Mouse (Mus musculus): ENCODE data around the gene B3galt5.

Gene B3galt5

DNA sequence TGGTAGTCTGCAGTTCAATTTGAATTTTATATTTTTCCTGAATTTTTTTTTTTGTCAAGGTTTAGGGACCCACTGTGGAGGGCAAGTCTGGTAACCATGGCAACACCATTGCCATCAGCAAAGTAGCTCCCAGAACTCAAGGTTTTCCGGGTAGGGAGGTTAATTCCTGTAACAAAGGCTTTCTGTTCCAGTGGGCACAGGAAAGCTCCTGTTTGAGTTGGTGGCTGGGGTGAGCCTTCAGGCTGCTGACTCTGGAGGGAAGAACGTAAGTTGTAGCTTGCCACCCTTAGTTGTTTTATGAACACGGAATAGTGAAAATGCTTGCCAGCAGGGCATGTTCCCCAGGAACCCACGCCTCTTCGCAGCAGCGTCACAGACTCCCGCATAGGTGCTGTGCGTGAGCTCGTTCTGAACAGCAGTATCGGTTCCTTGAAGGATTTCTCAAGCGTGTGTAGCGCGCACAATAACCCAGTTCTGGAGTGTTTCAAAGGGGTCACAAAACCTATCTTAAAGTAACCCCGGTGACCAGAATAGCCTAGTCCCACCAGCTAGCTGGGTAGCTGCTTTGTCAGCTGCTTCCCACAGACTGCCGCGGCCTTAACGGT lies at the start of gene B3galt5:
Gene B3galt5 (plus strand): TSS at position 436 of the 605 bp plus-strand sequence.
- no peak for DNase-seq

DNA sequence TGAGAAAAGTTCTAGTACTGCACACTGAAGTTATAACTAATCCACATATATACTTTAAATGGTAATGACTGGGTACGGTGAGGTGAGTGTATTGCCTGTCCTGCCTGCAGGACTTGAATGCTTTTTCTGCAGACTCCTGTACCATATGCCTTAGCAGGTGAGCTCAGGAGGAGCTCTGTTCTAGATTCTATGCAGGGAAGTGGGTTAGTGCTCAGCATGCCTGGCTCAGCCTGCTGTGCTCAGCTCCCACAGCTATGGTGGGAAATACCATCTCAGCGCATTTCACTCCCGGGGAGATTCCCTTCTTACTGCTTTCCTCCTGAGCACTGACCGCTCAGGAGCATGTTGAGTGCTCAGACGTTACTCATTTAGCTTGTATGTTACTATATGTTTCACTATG lies 48.0 kb upstream of the B3galt5 start:
- DNase-seq = no peak

DNA sequence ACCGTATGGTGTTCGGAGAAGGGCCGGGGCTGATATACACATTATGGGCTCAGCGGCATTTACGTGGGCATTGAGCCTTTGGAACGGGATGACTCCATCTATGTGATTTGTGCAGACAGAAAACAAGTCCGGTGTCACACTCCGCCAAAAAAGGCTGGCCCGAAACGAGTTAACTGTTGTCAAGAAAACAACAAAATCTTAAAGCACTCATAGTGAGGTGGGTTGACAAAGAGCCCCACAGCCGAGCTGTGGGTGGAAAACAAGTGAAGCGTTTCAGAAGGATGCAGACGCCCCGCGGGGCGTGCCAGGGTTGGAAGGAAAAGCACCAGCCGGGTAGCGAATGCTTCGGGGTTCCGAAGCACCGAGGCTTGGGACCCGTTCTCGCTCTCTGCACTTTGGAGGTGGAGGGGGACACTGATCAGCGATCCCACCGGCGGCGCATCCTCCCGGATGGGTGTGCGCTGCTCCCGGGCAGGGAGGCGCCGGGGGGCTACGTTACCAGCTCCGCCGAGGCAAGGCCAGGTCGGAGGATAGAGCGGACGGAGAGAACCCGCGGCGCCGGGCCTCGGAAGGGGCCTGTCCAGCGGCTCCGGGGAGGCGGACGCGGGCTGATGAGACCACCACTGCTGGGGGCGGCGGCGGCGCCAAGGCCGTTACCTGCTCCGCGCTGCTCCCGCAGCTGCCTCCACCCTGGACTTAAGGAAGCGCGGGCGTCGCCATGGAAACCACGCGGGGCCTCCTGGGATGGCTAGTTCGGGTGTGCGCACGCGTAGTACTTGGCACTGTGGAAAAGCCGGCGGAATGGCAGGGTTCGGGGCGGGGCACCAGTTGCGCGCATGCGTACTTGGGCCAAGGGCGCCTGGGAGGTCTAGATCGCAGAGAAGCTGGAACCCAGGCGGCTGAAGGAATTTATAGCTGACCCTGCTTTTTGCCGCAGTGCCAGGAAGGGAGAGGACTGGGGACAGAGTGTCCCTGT lies 43.8 kb upstream of the B3galt5 start, which contains the start of gene Lca5l:
Gene Lca5l (minus strand): TSS at position 741 of the 976 bp plus-strand sequence.
- DNase-seq = peak; percentile 100

DNA sequence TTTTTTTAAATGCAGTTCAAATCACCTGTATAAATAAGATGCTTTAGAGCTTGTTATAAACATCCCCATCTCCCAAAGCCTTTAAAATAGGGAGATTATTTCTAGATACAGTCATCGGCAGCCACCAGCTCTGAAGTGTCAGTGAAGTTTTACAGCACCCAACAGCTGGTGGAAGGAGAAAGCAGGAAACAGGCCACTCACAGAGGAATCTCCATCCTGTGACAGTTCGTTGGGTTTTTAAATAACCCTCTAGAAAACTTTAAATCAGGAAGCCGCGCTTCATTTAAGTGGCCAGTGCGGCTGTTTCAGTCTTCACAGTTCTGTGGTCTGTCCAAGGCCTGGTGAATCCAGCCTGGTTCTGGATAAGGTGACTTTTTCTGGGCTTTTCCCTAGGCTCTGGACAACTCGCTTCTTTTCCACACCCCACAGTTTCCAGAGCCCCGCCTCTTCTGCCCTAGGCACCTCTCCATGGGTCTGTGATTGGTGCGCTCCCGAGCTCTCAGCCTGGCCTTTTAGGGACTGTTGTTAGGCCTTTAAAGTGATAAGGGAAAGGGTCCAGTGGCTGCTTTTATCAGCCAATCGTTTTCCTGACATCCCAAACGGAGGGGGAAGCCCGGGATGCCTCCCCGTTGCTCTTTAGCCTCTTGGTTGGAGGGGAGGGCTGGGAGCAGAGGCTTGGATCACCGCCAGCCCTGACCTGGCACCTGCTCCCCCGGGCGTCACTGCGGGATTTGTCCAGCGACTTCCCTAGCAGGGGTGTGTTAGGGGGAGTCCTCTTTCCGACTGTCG lies 35.5 kb upstream of the B3galt5 start, which contains the start of gene Sh3bgr:
Gene Sh3bgr (plus strand): TSS at position 538 of the 789 bp plus-strand sequence.
- peak; percentile 83 for DNase-seq

DNA sequence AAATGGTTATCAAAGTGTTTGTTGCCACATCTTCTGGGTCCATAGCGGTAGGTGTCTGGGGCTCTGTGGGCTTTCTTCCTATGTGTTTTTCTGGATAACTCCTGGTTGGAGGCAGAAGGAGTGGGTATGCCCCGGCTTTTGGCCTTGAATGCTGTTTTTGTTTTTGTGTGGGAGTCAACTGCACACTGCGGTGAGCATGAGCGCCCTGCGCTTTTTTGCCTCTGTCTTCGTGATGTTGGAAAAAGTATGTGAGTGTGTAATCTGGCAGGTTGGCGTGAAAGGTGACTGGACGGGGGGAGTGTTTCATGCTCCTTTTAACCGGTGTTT lies 34.9 kb upstream of the B3galt5 start:
- no peak for DNase-seq

DNA sequence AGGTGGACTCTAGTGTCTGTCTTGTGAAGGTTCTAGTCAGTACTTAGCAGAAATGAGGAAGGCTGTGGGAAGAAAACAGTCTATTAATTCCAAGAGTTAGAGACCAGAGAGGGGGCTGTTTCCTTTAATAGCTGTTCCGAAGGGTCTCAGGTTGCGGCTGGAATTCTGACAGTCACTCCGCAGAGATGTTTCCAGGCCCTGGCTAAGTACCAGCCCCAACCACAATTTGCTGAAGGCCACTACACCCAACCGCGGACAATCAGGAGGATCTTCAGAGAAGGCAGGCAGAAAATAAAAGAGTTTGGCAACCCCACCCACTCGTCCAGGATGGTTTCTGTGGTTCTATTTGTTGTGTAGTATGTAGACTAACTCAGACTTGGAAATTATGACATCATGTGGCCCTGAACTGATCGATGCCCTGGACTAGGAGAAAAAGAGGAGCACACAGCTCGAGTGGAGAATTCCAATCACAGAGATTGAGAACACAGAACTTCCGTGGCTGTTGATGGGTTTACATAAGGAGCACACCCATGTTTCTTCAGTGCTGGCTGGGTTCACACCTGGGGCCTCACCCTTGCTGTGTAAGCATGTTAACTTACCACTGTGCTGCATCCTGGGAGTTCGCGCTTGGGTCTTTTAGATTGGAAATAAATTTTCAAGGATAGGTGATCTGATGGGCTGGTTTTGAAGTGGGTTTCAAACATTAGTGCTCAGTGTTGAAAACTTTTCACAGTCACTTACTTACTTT lies 33.9 kb upstream of the B3galt5 start:
- DNase-seq = no peak

DNA sequence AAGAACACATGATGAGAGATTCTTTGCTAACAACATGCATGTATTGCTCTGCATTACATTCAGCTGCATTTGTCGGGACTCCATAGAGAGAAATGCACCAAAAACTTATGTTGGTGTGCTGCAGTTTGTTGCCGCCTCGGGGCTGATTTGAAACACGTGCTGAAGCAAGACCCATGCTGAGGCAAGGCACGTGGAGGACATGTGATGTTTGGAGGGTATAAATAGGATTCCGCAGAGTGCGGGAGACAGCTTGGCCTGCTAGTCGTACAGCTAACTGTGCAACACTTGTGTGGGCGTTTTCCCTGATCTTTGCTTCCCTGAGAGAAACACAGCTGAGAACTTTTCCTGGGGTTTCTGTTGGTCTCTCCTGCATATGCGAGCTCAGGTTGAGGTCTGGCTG lies 25.8 kb upstream of the B3galt5 start:
- DNase-seq = no peak

DNA sequence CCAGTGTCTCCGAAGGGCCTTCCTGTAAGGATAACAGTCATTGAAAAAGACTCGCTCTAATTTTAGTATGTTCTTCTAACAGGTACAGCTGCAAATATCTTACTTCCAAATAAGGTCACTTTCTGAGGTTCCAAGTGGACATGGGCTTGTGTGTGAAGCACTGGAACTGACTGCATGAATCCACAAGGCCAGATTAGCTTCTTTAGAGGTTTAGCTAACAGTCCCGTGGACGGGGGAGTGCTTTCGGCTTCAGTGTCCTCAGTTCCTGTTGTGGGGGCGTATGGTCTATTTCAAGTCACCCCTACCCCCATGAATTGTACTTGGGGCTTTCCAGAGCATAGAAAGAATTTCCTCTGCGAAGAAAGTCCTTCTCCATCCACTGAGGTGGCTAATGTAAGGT lies 24.7 kb upstream of the B3galt5 start:
- no peak for DNase-seq

DNA sequence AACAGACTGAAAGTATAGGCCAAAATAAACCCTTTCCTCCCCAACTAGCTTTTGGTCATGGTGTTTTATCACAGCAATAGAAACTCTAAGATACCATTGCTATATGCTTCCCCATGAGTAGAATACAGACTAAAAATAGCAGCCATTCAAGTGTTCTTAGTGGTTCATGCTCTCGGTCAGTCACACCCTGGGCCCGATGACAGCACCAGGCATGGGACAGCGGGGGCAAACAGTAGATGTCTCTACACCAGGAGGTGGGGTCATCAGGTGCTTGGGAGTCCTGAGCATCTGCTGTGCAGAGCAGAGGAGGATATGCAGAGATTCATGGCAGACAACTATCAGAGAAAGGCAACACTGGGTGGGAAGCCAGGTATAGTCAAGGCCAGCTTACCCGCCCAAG lies 22.6 kb upstream of the B3galt5 start:
- DNase-seq = no peak

DNA sequence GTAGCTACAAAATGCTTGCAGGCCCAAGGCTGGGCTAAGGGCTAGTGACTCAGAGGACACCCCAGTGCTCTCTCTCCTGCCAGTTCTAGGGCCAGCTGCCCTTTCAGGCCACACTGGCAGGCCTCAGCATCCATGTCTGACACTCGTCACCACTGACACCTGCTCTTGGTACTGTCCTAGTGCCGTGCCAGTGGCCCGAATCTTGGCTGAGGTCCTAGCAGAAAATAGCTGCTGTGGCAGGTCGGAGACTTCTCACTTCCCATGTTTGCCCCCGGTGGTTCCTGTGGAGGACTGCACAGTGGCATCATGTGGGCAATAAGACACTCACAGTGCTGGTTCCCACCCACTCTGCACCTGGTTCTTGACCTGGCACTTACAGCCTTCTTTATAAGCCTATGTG lies 14.1 kb upstream of the B3galt5 start:
- DNase-seq = no peak

DNA sequence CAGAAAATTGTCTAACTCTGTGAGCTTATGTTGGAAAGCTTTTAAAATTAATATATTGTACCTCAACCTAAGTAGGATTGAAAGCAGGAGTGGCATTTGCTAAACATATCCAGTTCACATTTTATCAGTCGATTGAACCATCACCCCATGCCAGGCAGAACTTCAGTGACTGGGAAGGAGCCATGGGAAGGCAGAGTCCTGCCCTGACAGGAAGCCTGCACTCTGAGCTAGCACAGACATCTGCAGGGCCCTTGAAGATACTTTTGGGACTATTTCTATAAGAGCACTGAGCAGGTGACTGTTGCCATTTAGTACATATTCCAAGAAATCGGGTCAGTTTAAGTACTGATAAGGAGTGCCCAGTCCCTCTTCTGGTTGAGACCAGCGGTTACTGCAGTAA lies 13.6 kb upstream of the B3galt5 start:
- DNase-seq = no peak

DNA sequence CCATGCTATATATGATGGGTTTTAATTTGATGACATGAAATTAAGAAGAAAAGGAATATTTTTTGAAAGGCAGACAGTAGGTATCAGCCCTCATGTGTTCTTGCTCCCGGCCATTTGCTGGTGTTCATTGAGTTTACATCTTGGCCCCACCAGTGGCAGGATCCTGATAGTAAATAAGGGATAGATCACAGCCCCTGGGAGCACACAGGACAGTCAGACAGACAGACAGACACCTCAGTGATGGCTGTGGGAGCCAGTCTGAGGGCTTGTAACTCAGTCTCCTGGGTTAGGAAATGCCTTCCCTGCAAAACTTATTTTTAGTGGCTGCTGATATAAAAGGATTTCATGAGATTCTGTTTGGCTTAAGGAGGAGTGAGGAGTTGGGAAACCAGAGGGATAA lies 13.1 kb upstream of the B3galt5 start:
- no peak for DNase-seq

DNA sequence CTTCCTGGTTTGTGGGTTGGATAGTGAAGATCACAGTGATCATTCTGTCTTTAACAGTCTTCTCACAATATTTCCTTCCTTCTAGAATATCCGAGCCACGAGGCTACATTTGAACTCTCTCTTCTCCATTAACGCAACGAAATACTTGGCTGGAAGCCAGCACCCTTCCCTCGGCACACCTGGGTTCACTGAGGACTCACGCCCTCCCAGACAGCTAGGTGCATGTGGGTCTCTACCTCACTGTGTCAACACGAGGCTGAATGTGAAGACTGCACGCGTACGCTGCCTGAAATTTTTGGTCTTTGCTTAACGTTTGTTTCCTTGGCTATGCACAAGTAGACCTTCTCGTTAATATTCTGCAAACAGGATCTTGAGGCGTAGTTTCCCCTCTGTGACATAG lies 7.2 kb upstream of the B3galt5 start:
- DNase-seq = no peak

DNA sequence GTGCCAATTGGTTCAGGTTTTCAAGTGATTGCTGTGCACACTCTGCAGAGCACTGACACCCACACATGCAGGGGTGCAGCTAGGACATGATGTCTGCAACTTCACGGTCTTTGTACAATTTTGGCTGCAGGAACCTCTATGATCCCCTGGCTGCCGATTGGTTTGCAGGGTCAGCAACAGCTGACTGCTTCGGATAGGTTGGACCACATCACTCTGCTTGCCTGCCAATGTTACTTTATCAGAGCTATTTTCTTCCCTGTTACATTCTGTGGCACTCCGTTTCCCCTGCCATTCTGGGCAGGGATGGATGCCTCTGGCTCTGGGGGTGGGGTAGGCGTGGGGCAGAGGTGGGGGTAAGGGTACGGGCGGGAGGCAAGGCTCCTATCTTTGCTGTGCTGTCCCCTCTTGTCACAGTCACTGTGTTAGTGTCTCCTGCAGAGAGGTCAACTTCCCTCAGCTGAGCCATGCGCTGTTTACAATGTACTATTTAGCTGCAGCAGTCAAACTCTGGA lies 6.5 kb upstream of the B3galt5 start:
- DNase-seq = no peak

DNA sequence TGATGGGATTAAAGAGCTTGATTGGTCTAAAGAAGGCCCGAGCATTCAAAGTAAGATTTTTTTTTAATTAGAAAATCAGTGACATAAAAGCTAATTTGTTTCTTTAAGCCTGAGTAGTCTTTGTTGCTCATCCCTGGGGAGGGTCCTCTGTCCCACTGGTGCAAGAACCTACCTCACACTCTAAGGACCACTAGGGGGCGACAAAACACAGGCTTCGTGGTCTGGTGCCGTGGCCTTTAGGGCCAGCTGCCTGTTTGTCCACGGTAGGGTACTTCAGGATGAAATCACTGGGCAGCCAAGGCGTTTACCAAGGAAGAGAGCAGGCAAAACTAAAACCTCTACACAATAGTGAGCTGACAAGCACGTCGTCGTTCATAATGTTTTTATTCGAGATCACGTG lies 5.2 kb upstream of the B3galt5 start:
- DNase-seq = peak; percentile 84

DNA sequence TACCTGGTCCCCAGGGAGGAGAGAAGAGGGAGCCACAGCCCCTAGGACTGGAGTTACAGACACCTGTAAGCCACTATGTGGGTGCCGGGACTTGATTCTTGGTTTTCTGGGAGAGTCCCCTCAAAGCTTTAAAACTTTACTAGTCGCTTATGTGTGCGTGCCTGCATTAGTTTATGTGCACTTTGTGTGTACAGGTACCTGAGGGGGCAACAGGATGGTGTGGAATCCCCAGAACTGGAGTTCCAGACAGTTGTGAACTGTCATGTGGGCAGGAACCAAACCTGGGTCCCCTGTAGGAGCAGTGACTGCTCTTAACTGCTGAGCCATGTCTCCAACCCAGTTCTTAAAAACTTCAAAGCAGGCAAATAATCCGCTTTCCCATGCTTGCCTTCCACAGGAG lies 4.3 kb upstream of the B3galt5 start:
- DNase-seq = no peak

DNA sequence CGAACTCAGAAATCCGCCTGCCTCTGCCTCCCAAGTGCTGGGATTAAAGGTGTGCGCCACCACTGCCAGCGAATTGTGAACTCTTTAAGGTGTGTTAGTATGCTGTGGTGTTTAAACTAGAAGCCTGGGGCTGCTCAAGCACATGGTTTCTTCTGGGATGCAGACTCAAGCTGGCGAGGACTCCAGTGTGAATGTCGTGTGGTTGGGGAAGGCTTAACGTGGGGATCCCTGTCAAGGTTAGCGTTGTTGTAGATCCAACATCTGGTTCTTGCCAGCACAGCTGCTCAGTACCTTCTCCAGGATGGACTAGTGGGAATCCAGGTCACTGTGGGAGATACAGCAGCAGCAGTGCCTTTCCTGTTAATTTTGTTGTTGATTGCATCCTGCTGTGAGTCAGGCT lies 3.6 kb upstream of the B3galt5 start:
- DNase-seq = no peak

DNA sequence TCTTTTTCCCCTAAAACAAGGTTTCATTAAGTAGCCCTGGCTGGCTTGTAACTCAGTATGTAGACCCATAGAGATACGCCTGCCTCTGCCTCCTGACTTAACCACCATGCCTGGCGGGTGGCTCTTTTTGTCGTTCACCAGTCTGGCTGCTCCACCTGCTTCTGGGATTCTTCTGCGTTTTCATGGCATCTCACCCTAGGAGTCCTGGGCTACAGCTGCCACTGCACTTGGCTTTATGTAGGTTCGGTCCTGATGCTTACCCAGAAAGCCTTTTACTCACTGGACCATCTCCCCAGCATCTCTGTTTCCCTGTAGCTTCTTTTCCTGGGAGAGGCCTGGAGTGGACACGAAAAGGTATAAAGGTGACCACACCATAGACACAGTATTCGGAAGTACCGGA lies 1.6 kb upstream of the B3galt5 start:
- DNase-seq = no peak

DNA sequence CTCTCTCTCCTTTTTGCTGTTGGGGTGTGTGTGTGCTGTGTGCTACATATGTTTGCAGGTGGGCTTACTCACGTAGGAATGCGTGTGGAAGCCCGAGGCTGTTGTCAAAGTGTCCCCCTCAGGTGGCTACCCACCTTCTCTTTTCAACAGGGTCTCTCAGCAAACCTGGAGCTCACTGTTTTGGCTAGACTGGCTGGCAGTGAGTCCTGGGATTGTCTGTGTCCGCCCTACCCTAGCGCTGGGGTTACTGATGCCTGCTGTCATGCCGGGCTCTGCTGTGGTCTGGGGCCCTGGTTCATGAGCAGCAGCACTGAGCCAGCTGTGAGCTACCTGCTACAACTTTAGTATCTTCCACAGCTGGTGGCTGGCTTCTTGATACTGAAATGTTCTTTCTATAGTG lies 8.9 kb downstream of the B3galt5 start:
- no peak for DNase-seq

DNA sequence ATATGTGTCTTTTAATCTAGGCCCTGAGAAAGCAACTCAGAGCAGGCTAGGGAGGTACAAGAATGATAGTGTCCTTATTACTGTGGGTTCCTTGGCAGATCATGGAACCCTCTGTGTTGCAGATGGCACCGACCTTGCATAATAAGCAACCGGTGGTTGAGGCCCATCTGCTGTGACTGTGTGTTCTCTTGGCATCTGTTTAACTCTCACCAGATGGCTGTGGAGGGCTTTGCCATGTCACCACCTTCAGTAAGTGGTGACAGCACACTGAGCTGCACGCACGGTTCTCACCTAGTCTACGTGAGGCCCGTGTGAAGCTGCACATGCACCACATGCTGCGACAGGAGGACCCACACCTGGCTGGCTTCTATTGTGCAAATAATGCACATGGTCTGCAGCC lies 14.0 kb downstream of the B3galt5 start:
- no peak for DNase-seq

DNA sequence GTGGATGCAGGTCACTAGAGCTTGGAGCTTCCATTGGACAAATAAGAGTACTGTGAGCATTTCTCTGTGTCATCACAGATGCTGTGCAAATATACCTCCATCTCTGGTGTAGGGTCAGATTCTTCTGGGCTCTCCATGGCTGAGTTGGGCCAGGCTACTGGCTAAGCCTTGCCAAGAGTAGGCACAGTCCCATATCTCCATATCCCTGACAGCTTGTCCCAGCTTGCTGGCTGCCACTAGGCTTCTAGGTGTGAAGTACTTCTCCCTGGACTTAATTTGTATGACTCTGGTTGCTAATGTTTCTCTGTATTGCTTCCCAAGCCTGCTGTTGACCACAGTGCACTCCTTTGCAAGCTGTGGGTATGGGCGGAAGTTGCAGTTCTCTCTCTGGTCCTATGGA lies 16.5 kb downstream of the B3galt5 start:
- DNase-seq = no peak

DNA sequence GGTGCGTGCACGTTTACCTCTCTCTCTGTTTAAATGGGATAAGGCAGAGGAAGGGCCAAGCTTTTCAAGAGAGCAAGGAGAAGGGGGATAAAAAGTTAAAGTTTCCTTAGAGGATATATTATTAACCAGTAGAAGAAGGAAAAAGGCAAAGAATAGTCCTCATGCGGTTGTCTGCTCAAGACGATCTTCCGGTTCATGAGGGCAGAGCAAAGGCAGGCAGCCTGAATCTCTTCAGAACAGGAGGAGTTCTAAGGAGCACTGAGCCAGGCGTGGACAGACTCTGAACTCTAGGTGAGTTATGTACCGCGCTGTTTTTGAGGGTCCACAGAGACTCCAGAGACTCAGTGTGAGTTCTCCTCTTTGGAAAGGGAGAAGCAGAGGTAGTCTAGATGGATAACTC lies 22.8 kb downstream of the B3galt5 start:
- DNase-seq = no peak

DNA sequence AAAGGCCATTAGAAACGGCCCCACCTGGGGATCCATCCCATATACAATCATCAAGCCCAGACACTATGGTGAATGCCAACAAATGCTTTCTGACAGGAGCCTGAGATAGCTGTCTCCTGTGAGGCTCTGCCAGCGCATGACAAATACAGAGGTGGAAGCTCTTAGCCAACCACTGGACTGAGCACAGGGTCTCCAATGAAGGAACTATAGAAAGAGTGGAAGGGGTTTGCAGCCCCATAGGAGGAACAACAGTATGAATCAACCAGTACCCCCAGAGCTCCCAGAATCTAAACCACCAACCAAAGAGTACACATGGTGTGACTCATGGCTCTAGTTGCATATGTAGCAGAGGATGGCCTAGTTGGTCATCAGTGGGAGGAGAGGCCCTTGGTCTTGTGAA lies 36.1 kb downstream of the B3galt5 start:
- DNase-seq = no peak

Measured in lung, postnatal 10 days (tissue).